Mouse (Mus musculus): ENCODE results near the gene Eps8l1. TPM values are rescaled to one million over a fixed set of nuclear protein-coding genes. Genes with fewer than 3 reads are reported as not detected.

Gene Eps8l1
- polyA plus RNA-seq, 1 experiment from 2014 or later: 11.4 TPM

DNA sequence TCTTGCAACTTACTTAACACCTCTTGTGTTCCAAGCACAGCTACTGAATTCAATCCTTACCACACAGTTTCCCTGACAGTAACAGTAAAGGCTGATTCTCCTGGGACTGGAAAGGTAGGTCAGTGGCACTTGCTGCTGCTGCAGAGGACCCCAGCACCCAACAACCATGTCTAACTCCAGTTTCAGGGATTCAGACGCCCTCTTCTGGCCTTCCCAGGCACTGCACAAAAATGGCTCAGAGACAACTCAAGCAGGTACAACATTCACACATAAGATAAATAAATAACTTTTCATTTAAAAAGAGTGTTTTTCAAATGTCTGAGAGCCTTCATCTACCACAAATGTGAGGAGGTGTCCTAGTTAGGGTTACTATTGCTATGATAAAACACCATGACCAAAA lies 13.3 kb upstream of the Eps8l1 start:
- Histone ChIP-seq H3K9ac (no peak overlapping the region), H3K27ac (no peak overlapping the region), H3K36me3 (peaks cover 21% of the 10 kb centered on the region), H3K4me2 (no peak overlapping the region), H3K4me3 (no peak overlapping the region), H3K4me1 (peaks cover 7% of the 10 kb centered on the region), H3K27me3 (no peaks in the 10 kb centered on the region), H3K9me3 (no peaks in the 10 kb centered on the region)
- ATAC-seq (ENCODE audit: insufficient number of reproducible peaks, low FRiP score, low TSS enrichment, low read depth): no peak
- WGBS: 0% methylated on average over 1 of the region's 1 CpGs

DNA sequence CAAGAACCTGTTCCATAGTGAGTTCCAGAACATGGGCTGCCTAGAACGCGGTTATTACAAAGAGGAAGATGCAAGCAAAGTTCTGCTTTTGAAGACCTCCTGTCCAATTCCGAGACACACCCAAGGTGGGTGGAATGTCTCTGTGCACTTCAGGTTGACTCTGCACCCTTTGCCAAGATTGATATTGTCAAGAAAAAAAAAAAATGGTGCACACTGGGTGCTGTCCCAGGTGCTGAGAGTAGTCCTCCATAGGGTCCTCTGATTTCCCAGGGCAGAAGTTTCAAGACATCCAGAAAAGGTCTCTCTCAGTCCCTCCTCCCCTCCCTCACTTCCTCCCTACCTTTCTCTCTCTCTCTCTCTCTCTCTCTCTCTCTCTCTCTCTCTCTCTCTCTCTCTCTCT lies 12.0 kb upstream of the Eps8l1 start:
- H3K27ac ChIP-seq: no peak overlapping the region
- no peak overlapping the region for H3K4me2 ChIP-seq
- WGBS: 71% methylated on average over 3 of the region's 3 CpGs
- ATAC-seq (ENCODE audit: insufficient number of reproducible peaks, low FRiP score, low TSS enrichment, low read depth): no peak
- no peaks in the 10 kb centered on the region for H3K9me3 ChIP-seq
- H3K36me3 ChIP-seq: peaks cover 8% of the 10 kb centered on the region
- H3K27me3 ChIP-seq: no peaks in the 10 kb centered on the region
- no peak overlapping the region for H3K4me3 ChIP-seq
- no peak overlapping the region for H3K9ac ChIP-seq
- H3K4me1 ChIP-seq: peaks cover 7% of the 10 kb centered on the region

DNA sequence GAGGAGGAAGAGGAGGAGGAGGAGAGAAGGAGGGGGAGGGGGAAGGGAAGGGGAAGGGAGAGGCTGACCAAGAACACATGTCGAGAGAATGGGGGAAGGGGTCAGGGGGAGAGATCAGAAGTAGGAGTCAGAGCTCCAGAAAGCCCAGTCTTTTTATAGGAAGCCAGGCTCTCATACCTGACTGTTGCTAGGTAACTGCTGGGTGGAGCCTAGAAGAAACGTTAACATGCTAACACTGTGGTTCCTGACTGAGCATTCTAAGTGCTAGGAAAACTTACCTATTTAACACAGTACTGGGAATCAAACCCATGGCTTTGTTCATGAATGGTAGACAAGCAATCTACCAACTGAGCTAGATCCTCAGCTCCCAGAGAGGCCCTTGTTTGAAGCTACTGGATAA lies 11.3 kb upstream of the Eps8l1 start:
- Histone ChIP-seq H3K9me3 (no peaks in the 10 kb centered on the region), H3K4me3 (no peak overlapping the region), H3K9ac (no peak overlapping the region), H3K27me3 (no peaks in the 10 kb centered on the region), H3K36me3 (0 out of 2 replicates have a peak, but pooled peaks cover under 1% of the 10 kb centered on the region), H3K4me1 (peaks cover 7% of the 10 kb centered on the region), H3K4me2 (no peak overlapping the region), H3K27ac (no peak overlapping the region)
- ATAC-seq (ENCODE audit: insufficient number of reproducible peaks, low FRiP score, low TSS enrichment, low read depth): no peak
- 8% methylated on average over 2 of the region's 2 CpGs for WGBS

DNA sequence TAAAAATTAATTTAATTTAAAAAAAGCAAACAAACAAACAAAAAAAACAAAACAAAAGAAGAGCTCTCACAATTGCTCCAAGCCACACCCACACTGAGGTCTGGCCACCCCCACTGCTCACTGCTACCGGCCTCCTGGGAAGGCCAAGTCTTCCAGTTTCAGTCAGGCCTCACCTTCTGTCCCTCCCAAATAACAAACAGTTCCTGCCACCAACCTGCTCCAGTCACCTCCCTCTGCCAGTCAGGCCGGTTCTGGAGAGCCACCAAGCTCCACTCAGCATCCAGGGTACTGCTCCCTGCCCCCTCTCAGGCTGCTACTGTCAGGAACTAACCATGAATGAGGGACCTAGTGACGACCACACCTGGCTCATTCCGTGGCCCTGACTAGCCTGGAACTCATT lies 7.8 kb upstream of the Eps8l1 start:
- 13% methylated on average over 4 of the region's 4 CpGs for WGBS
- H3K36me3 ChIP-seq: no peaks in the 10 kb centered on the region

DNA sequence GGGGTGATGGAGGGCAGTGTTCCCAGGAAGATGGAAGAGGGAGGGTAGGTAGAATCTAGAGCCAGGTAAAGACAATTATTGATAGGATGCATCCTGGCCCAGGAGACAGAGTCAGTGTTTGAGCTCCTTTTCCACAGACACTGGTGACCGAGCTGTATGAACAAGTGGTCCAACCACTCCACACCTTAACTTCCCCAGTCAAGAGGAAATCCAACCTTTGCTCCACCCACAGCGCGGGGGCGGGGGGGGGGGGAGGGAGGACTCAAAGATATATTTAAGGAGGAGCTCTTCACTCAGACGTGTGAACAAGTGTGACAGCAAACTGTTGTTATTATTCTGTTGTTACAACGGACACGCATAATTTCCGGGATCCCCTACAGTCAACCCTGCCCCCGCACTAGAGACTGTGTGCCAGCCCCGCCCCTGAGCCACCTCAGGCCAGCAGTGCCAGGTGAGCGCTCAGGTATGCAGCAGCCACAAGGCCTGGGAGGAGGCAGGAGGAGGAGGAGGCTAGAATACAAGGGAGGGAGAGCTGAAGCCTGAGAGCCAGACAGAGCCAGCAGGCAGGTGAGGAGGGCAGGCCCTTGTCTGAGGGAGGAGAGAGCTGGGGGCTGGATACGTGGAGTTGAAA lies 3.8 kb downstream of the Eps8l1 start:
- no peak overlapping the region for H3K9ac ChIP-seq
- 0 out of 2 replicates have a peak, but pooled peaks have one; percentile 12 for ATAC-seq (ENCODE audit: insufficient number of reproducible peaks, low FRiP score, low TSS enrichment, low read depth)
- H3K4me2 ChIP-seq: no peak overlapping the region
- H3K9me3 ChIP-seq: no peaks in the 10 kb centered on the region
- no peak overlapping the region for H3K4me3 ChIP-seq
- peak overlapping the region; percentile 67; the same call in 1 of the 2 replicates for H3K27ac ChIP-seq
- no peaks in the 10 kb centered on the region for H3K27me3 ChIP-seq
- 0 out of 2 replicates have a peak, but pooled peaks cover 6% of the 10 kb centered on the region for H3K4me1 ChIP-seq
- 6% methylated on average over 12 of the region's 12 CpGs for WGBS
- H3K36me3 ChIP-seq: no peaks in the 10 kb centered on the region

More for the DNA sequence above, 7.8 kb upstream of the Eps8l1 start:
- no peak overlapping the region for H3K4me3 ChIP-seq
- H3K9me3 ChIP-seq: no peaks in the 10 kb centered on the region
- H3K4me2 ChIP-seq: no peak overlapping the region
- H3K27me3 ChIP-seq: no peaks in the 10 kb centered on the region
- no peak overlapping the region for H3K27ac ChIP-seq
- H3K9ac ChIP-seq: no peak overlapping the region
- H3K4me1 ChIP-seq: no peaks in the 10 kb centered on the region
- ATAC-seq (ENCODE audit: insufficient number of reproducible peaks, low FRiP score, low TSS enrichment, low read depth): no peak

DNA sequence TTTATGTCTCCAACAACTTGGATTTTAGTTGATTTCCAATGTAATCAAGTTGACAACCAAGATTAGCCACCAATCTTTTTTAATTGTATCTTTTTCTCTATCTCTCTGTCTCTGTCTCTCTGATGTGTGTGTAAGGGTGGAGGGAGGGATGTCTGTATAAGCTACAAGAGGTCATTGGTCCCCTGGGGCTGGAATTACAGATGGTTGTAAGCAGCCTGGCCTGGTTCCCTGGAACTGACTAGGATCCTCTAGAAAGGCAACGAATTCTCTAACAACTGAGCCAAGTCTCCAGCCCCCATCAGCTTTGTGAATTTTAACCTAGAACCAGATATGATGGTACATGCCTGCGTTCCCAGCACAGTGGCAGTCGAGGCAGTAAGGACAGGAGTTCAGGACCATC lies 7.3 kb downstream of the Eps8l1 start:
- Histone ChIP-seq H3K27me3 (peaks cover 23% of the 10 kb centered on the region), H3K9ac (no peak overlapping the region), H3K4me3 (no peak overlapping the region), H3K27ac (no peak overlapping the region), H3K4me1 (peaks cover 16% of the 10 kb centered on the region), H3K36me3 (no peaks in the 10 kb centered on the region), H3K9me3 (no peaks in the 10 kb centered on the region), H3K4me2 (no peak overlapping the region)
- WGBS: 72% methylated on average over 3 of the region's 3 CpGs
- no peak for ATAC-seq (ENCODE audit: insufficient number of reproducible peaks, low FRiP score, low TSS enrichment, low read depth)

DNA sequence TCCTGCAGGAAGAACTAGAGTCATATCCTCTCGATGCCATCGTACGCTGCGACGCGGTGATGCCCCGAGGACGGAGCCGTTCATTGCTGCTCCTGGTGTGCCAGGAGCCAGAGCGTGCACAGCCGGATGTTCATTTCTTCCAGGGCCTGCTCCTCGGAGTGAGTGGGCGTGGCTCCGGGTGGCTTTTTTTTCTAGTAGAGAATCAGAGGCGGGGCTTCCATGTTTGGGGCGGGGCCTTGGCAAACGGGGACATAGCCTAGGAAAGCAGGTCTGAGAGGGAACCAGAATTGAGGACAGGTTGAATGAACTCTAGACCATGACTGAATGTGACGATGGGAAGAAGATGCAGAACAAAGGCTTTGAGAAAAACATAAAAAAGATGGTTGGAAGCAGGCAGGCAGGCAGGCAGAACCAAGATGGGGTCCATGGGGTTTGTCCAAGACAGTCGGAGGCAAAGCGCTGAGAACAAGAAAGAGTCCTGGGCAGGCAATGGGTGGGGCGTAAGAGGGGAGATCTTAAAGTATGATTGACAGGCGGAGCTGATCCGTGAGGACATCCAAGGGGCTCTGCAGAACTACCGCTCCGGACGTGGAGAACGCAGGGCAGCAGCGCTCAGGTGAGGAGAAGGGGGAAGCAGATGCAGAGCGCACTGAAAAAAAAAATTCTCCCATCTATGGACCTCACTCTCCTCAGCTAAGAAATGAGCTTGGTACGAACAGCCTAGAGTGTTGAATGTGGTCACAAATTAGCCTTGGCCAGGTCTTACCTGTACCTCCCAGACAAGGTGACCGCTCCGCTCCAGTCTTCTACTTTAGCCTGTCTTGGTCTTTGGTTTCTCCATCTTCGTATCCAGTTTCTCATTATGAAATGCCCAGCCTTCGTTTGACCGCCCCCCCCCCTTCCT lies 10.1 kb downstream of the Eps8l1 start:
- peaks cover 47% of the 10 kb centered on the region for H3K27me3 ChIP-seq
- ATAC-seq (ENCODE audit: insufficient number of reproducible peaks, low FRiP score, low TSS enrichment, low read depth): peak; percentile 20; the same call in 1 of the 2 replicates
- H3K36me3 ChIP-seq: no peaks in the 10 kb centered on the region
- H3K9me3 ChIP-seq: no peaks in the 10 kb centered on the region
- WGBS: 3% methylated on average over 35 of the region's 35 CpGs
- H3K4me2 ChIP-seq: peak overlapping the region; percentile 80
- peaks cover 11% of the 10 kb centered on the region for H3K4me1 ChIP-seq
- H3K9ac ChIP-seq: peak overlapping the region; percentile 26
- H3K27ac ChIP-seq: no peak overlapping the region
- peak overlapping the region; percentile 41 for H3K4me3 ChIP-seq

DNA sequence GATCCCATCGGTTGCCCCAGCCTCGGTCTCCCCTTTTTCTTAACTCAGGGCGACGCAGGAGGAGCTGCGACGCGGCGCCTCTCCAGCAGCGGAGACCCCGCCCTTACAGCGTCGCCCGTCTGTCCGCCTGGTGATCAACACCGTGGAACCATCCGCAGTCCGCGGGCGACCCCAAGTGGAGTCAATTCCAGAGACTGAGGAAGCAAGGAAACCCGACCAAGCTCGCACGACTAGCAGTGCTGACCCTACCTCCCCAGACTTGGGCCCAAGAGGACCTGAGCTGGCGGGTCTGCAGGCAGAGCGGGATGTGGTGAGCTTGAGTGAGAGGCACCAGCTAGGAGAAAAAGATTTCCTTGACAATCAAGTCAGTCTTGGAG lies 10.7 kb downstream of the Eps8l1 start:
- Histone ChIP-seq H3K27ac (no peak overlapping the region), H3K4me1 (peaks cover 11% of the 10 kb centered on the region), H3K27me3 (peaks cover 50% of the 10 kb centered on the region), H3K36me3 (no peaks in the 10 kb centered on the region), H3K4me2 (peak overlapping the region; percentile 80), H3K4me3 (peak overlapping the region; percentile 41), H3K9ac (0 out of 2 replicates have a peak overlapping the region, but pooled peaks have one; percentile 26), H3K9me3 (no peaks in the 10 kb centered on the region)
- WGBS: under 1% methylated on average over 24 of the region's 24 CpGs
- ATAC-seq (ENCODE audit: insufficient number of reproducible peaks, low FRiP score, low TSS enrichment, low read depth): peak; percentile 72

DNA sequence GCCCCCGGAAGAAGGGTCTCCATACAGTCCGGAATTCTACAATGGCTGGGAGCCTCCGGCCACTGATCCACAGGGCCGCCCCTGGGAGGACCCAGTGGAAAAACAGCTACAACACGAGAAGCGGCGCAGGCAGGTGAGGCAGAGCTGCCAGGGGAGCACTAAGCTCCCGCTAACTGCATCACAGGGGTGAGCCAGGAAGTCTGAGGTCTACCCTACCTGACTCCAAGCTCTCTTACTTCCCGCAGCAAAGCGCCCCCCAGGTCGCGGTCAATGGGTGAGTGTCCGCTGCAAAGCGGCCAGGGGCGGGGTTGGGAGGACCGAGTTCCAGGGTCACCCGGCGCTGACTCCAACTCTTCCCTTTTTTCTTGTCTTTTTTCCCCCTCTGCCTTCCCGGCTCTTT lies 13.5 kb downstream of the Eps8l1 start:
- Histone ChIP-seq H3K27me3 (peaks cover 53% of the 10 kb centered on the region), H3K27ac (no peak overlapping the region), H3K4me1 (peaks cover 21% of the 10 kb centered on the region), H3K4me2 (no peak overlapping the region), H3K9me3 (no peaks in the 10 kb centered on the region), H3K36me3 (no peaks in the 10 kb centered on the region), H3K4me3 (no peak overlapping the region), H3K9ac (no peak overlapping the region)
- no peak for ATAC-seq (ENCODE audit: insufficient number of reproducible peaks, low FRiP score, low TSS enrichment, low read depth)
- 17% methylated on average over 19 of the region's 19 CpGs for WGBS

DNA sequence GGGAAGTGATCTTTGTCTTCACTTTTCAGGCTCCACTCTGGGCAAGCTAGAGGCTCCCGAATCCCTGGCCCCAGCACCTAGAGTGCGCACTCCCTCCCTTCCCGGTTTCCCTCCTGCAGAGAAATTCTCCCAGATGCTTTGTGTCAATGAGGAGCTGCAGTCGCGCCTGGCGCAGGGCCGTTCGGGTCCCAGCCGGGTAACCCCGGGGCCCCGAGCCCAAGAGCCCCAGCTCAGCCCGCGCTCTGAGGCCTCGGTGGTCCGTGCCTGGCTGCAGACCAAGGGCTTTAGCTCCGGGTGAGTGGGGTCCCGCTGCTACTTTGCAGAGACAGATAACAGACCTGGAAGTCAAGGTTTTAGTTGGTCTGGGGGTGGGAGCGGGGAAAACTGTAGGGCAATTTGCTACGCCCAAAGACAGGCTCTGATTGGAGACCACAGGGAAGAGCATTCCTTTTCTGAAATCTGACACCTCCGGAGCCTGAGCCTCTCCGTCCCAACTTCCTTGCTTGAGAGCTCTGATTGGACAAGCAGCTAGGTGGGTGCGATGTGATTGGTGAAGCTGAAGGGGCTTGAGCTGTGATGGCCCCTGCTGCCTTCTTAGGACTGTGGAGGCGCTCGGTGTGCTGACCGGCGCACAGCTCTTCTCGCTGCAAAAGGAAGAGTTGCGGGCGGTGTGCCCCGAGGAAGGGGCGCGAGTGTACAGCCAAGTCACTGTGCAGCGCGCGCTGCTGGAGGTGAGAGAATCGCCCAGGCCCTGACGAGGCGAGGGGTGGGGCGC lies 17.7 kb downstream of the Eps8l1 start:
- Histone ChIP-seq H3K4me2 (peak overlapping the region; percentile 93), H3K9ac (peak overlapping the region; percentile 38), H3K27ac (peak overlapping the region; percentile 93), H3K4me1 (peaks cover 18% of the 10 kb centered on the region), H3K9me3 (no peaks in the 10 kb centered on the region), H3K4me3 (peak overlapping the region; percentile 58), H3K27me3 (peaks cover 26% of the 10 kb centered on the region), H3K36me3 (peaks cover 24% of the 10 kb centered on the region)
- under 1% methylated on average over 39 of the region's 39 CpGs for WGBS
- peak; percentile 94 for ATAC-seq (ENCODE audit: insufficient number of reproducible peaks, low FRiP score, low TSS enrichment, low read depth)

DNA sequence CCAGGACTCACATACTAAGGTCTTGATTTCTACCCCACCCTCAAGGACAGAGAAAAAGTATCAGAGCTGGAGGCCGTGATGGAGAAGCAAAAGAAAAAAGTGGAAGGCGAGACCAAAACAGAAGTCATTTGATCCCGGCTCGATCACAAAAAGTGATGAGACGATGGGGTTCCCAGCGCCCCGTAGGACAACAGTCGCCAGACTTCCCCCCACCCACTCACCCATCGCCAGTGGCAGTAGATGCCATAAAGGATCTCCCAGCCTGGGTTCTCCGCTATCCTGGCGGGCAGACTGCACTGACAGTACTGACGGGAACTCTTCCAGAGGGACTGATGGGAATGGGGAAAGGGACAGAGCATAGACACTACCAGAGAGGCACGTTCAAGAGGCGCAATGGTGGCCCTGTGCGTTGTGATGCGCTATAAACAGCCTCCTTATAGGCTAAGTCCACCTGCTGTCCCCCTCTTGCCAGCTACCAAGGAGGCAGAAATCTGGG lies 18.4 kb downstream of the Eps8l1 start:
- Histone ChIP-seq H3K36me3 (peaks cover 30% of the 10 kb centered on the region), H3K27ac (peak overlapping the region; percentile 93), H3K4me1 (peaks cover 18% of the 10 kb centered on the region), H3K4me2 (peak overlapping the region; percentile 93), H3K9ac (peak overlapping the region; percentile 38), H3K27me3 (peaks cover 20% of the 10 kb centered on the region), H3K4me3 (peak overlapping the region; percentile 58), H3K9me3 (no peaks in the 10 kb centered on the region)
- WGBS: 2% methylated on average over 16 of the region's 16 CpGs
- no peak; the same call in 1 of the 2 replicates for ATAC-seq (ENCODE audit: insufficient number of reproducible peaks, low FRiP score, low TSS enrichment, low read depth)
